Mouse (Mus musculus): ENCODE results near the gene Gpc4.

Gpc4 gene

DNA sequence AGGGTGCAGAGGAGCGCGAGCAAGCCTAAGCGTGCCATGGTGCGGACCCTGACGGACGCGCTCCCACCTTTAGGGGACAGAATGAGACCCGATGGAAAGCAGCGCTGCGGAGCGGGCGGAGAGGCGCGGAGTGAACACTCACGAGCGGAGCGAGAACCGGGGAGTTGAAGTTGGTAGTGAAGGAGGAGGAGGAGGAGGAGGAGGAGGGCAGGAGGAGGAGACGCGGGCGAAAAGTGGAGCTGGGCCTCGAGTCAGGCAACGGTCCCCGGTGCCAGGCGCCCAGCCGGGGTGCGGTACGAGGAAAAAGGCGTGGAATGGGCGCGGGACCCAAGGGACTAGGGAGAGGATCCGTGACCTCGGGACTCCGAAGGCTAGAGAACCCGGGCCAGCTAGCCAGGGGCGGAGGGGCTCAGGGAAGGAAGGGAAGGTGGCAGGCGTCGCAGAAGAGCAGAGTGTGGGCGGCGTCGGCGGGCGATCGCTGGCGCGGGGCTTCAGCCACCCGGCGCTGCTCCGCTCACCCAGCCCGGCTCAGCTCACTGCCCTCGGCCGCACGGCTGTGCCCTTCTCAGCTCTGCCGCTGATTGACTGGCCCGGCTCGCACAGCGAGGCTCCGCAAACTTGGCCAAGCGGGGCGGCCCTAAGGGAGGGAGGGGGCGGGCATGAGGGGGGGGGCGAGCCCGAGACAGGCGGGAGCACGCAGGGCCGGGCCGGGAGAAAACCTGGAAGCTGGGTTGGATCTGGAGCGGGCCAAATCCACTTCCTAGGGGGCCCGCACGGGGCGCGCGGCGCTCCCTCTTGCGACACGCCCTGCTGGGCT lies at the start of gene Gpc4:
Gpc4 (minus strand) TSS at position 515 of the 817 bp plus-strand sequence.
- DNase-seq (ENCODE audit: low spot score in 2 of 2): peak in 1 of 2 experiments; percentile 17

DNA sequence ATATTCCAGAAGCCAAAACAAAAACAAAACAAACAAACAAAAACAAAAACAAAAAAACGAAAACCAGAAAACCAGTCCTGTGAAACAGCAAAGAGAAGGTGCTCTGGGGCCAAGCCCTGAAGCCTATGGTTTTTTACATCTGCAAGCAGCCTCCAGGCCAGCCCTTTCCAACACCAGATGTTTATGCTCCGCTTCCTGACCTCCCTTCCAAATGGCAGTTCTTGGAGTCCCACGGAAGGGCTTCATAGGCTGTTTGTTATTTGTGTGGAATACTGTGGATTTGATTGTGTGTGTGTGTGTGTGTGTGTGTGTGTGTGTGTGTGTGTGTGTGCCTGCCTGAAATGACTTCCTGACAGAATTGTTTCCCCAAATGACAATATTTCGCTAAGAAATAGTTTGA lies 47.8 kb upstream of the Gpc4 start:
- no peak for DNase-seq (ENCODE audit: low spot score in 2 of 2)

DNA sequence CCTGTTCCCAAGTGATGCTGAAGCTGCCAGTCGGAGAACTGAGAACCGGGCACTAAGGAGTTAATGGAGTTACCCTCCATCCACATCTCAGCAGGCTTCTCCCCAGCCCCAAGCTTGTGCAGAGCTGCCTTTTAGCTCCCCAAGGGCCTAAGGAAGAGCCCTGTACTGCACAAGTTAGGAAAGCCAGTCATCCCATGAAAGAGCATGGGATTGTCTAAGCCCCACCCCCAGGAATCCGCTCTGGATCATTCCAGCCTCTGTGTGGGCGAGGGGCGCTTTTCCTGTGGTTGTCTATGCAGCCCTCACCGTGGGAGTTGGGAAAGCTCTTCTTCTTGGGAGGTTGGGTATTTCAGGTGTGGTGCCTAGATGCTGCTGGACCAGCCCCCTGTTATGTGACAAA lies 34.8 kb upstream of the Gpc4 start:
- DNase-seq (ENCODE audit: low spot score in 2 of 2): no peak

DNA sequence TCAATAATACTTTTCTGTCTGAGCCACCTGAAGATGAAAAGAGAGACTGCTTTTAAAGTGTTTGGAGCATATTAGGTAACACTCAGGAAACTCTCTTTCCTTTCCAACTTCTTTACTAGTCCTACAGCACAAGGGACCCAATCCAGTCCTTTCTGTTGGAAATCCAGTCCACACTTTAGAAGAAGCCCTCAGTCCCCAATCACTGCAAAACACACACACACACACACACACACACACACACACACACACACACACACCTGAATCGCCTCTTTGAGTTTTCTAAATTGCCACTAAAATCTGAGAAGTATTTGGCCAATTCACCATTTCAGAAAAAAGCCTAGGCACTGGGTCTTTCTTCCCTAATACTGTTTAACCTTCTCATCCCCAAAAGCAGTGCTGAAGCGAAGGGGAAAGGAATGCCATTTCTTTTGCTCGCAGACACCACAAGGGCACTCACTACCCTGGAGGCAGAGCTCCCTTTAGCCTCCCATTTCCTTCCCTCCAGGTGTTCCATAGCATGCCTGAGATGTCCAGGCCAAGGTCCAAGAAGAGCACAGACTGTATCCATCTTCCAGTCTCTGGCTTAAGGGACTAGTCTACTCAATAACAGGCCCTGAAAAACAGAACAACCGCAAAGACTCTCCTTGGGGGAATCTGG lies 28.4 kb upstream of the Gpc4 start:
- DNase-seq (ENCODE audit: low spot score in 2 of 2): no peak

DNA sequence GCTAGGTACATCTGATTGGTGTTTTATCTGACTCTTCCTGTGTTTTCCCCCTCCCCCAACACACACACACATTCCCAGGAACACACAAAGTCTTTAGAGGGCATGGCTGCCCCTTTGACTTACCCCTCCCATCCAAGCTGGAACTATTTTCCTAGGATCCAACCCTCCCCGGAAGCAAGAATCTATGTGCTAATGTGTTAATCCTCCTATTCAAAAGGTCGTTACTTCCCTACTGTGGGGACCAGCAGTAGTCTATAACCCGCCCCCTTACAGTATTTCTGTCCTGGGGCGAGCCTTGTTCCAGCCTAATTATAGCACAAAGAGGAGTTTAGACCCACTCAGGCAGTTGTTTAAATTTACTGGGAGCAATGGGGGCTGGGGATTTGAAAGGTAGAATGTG lies 24.0 kb upstream of the Gpc4 start:
- no peak for DNase-seq (ENCODE audit: low spot score in 2 of 2)

DNA sequence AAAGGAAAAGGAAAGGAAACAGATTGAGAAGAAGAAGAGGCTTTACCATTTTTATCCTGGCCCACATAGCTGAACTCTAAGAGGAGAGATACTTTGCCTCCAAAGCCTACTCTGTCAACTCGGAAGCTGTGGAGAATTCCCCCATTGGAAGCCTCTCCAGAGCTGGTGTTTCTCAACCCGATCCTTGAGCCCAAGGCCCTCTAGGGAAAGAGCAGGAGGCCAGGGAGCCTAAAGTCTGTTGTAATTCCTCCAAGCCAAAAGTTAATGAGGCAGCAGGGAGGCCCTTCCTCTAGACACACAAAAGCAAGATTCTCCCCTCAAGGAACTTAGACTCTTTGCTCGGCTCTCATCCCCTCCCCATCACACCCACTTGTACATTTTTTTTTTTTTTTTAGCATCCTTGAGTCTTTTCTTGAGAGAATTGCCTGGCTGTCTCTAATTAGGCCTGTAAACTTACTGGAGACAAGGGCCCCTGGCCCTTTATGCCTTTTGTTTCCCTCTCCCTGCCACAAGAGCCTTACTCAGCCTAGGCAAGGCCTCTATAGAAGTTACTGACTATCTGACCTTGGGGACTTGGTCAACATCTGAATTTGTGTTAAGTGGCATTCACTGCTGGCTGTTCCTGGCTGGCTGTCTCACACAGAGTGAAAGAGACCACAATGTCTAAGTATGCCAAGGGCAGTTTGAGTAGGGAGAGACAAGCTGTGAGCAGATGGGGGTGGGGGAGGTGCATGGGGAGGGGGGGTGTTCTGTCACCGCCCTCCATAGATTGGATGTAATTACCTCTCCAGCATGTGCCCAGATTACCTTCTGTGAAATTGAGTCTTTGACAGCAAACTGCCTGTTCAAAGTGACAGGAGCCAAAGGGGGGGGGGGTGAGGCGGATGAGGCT lies 18.7 kb upstream of the Gpc4 start:
- DNase-seq (ENCODE audit: low spot score in 2 of 2): no peak

DNA sequence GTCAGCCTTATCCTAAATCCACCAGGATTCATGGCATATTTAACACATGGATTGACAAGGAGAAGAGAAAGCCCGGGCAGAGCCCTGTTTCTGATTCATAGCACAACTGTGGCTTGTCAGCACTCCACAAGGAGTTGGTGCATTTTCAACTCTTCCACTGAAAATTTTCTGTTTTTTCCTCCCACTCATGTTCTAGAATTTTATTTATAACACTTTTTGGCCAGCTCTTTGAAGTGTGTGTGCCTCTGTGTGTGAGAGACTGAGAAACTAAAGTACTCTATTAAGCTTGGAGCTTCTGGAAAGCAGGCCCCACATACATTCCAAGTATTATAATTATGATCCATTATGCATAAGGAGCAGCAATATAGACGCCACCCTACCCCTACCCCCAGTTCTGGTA lies 16.3 kb upstream of the Gpc4 start:
- DNase-seq (ENCODE audit: low spot score in 2 of 2): no peak

DNA sequence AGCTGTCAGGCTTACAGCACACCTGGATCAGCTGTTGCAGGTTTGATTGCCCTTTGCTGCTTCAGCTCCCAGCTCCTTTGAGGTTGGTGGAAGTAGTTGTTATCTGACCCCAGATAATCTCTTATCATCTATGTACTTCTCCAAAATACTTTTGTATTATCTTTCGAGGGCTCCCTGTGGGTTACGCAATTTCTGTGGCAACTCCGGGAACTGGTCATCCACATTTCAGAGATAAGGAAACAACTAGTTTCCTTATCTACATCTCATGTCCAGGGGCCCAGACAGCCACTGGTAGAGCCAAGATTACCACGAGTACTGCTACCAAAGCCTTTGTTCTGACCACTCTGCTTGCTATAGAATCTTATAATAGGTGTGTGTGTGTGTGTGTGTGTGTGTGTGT lies 12.0 kb upstream of the Gpc4 start:
- DNase-seq (ENCODE audit: low spot score in 2 of 2): no peak

DNA sequence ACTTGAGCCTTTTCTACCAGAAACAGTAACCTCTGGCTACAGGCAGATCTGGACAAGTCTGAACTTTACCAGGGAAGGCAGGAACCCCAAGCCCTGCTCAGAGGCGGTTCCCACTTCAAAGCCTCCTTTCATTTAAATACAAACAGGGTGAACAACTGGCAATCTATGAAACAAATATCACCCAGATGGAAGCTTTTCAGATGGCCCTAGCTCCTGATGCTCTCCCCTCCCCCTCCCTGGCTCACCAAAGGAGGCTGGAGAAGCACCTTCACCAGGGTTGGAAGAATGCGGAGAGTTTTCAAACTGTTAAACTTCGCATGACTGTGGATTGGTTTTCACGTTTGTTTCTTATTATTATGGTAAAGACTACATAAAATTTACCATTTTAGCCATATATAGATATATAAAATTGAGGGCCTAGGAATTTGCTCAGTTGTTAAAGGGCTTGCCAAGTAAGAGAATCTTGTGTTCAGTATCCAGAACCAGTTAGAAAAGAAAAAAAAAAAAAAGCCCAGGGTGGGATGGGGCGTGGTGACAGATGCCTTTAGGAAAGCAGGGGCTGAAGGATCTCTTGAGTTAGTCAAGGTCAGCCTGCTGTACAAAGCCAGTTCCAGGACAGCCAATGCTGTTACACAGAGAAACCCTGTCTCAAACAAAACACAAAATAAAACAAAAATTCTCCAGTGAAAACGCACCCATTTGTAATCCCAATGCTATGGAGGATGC lies 2.6 kb upstream of the Gpc4 start:
- DNase-seq (ENCODE audit: low spot score in 2 of 2): no peak

DNA sequence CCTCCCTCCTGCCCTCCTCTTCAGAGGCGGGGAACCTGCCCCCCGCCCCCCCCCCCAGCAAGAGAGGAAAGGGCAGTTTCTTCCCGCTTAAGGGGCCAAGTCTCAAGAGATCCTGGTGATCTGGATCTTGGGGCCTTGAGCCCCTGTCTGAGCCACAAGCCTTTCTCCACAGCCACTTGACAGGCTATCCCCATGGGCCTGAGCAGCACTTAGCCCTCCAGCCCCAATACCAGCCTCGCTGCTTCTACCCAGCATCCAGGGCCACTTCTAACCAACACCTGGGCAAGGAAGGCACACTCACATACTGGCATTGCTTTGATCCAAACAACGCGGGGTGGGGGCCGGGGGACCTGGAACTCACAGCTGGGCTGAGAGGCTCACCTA lies 495 bp upstream of the Gpc4 start:
- DNase-seq (ENCODE audit: low spot score in 2 of 2): no peak

DNA sequence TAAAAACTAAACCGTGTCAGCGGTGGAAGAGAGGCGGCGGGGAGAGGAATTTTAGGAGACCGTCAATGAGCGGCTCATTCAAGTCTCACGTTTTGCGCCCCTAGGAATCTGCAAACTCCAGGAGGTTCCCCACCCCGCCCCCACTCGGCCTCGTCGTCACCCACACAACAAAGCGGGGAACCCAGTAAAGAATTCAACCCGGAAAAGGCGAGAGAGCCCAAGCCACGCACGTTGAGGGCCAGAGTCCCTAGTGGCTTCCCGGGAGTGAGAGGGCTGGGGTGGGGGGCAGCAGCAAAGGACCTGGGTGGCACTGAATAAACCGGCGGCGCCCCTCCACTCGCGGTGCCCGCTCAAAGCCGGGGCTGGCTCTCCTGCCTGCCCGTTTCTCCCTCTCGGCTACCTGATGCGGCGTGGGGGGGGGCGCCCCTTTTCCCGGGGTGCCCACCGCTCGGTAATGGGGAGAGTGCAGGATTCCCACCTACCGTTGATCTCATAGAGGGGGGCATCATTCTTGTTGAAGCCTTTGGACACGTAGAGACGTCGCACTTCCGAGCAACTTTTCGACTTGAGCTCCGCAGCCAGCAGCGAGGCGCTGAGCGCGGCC lies 816 bp downstream of the Gpc4 start:
- DNase-seq (ENCODE audit: low spot score in 2 of 2): no peak

DNA sequence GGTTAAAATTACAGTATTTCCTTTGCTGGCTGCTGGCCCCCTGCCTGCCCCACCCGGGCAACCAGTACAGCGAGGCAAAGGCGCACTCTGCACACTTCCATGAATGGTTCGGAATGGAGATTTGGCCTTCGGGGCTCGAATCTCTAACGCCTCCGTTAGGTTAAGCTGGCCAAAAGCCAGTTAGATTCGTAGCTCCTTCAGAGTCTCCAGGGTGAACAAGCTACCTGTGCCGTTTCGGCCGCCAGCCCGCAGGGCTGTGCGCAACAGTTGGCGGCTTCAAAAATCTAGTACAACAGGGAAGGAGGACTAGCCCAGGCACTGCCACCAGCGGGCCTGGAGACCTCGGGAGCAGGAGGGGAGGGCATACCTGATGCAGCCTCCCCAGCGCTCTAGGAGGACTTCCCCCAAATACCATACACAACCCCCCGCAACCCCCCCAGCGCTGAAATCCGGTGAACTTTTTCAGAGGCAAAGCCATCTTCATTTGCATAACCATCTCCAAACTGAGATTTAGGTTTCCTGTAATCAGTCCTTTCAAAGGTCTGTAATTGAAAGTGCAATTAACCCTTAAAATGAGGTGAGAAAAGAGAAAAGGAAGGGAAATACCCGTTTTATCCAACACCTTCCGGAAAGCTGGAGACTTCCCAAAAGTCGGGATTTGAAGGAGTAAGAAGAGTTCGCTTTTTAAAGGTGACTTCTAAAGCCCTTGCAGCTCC lies 1.5 kb downstream of the Gpc4 start:
- DNase-seq (ENCODE audit: low spot score in 2 of 2): no peak

DNA sequence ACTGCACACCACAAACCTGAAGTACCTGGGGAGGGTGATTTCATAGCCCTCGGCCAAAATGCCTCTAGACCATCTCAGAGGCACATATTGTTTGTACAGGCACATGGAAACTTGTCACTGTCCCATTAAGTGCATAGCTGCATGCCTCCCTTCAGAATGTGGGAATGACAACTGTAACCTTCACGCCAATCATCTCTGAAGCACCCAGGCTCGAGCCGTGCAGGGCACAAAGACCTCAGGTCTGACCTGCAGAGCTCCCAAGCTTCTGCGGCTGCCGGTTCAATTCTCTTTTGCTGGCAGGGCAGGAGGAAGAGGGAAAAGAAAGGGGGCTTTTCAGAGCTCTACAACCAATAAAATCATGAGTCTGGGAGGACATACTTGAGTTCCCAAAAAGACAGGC lies 2.3 kb downstream of the Gpc4 start:
- DNase-seq (ENCODE audit: low spot score in 2 of 2): no peak

DNA sequence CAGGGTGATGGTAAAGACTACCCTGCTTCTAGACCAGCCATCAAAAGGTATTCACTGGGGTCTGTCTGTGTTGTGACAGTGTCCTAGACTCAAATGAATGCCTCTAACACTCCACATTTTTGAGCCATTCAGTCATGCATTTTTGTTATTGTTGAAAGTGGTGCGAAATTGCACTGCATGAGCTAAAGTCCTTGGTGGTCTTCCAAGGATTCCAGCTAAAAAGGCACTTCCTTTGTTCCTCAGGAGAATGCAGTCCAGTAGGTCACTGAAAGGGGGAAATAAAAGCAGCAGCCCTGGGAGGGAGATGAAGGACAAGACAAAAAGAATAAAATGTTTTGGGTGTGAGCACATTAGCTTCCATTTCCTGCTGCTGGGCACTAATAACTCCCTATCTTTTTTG lies 2.8 kb downstream of the Gpc4 start:
- no peak for DNase-seq (ENCODE audit: low spot score in 2 of 2)

DNA sequence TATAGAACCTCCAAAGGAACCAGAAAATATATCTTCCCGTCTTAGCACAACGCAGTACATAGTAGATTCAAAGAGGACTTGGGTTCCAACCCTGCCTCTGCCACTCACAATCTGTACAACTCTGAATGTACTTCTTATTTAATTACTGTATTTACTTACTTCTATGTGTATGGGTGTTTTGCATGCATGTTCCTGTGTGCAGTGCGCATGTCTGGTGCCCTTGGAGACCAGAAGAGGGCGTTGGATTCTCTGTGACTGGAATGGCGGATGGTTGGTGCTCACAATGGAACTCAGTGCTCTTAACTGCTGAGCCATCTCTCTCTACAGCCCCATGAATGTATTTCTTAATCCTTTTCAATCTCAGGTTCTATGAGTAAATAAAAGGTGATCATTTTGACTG lies 5.4 kb downstream of the Gpc4 start:
- DNase-seq (ENCODE audit: low spot score in 2 of 2): no peak

DNA sequence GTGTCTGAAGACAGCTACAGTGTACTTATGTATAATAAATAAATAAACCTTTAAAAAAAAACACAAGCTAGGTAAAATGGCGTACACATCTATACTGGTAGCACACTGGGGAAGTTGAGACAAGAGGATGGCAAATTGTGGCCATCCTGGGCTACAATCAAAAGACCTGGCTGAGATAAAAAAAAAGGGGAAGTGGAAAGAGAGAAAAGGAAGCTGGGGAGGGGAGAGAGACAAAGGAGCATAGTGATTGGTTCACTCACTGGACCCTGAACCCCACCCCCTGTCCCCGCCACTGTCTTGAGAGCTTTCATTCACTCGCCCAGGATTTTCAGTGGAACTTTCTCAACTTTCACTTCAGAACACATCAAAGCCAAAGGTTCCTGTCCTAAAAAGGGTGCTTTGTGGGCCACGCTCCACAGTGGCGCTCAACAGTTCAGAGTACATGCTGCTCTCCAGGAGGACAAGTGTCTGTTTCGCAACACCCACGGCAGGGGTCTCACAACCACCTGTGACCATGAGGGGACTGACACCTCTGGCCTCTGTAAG lies 9.6 kb downstream of the Gpc4 start:
- DNase-seq (ENCODE audit: low spot score in 2 of 2): no peak

DNA sequence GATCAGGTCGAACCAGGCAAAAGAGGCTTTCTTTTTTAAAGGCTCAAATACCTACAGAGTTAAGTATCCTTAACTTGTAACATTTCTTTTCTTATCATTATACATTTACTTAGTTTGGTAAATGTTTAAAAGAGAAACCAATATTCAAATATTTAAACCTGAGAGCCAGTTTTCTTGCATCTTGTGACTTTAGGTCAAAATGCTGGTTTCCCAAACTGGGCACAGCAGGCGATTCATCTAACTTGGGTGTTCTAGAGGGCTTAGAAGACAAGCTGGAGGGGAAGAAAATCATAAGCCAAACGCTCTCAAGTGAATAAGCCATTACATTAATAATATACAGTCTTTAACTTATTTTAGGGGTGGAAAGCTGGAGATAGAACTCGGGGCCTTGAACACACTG lies 10.2 kb downstream of the Gpc4 start:
- no peak for DNase-seq (ENCODE audit: low spot score in 2 of 2)

DNA sequence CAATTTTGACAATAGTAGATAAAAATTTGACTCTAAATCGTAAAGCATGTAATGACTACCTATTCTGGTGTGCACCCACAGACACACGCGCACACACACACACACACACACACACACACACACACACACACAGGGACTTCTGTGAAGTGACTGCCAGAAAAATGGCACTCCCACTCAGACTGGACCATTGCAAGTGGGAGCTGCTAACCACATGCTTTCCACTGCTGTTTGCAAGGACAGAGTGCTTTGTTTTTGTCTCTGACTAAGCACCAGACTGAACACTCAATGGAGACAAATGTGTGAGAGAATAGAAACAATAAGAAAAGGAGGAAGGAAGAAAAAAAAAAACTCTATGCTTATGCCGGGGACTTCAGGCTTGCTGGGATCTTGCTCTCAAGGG lies 11.6 kb downstream of the Gpc4 start:
- no peak for DNase-seq (ENCODE audit: low spot score in 2 of 2)

DNA sequence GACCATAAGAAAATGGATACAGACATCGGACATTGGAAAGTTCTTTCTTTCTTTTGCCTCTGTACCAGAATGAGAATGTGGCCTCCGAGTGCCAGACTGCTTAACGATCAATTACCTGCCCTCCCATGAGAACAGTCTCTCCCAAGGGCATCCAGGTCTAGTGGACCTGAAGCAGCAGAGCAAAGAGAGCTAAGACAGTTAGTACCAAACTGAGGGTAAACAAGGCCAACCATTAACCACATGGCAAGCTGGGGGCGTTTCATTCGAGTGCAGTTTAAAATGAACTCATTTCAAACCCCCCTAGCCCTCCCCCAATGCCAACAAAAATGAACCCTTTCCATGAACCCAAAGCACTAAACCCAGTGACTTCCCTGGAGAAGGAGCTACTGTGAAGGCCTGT lies 12.1 kb downstream of the Gpc4 start:
- no peak for DNase-seq (ENCODE audit: low spot score in 2 of 2)

DNA sequence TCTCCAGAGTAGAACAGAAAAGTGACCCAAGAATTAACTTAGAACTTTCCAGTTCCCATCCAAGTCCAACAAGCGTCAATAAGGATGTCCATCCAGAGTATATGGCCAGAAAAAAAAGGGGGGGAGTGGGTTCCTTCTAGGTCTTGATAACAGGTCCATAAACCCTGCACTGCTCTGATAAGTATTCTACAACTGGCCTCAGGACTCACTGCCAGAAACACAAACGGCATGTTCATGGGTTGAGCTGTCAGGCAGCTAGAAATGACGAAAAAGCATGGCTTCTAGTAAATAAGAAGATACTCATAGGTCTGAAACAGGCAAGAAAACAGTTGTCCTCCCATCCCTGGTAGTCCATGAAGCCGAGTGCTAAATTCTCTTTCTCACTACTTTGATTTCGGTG lies 13.5 kb downstream of the Gpc4 start:
- no peak for DNase-seq (ENCODE audit: low spot score in 2 of 2)

DNA sequence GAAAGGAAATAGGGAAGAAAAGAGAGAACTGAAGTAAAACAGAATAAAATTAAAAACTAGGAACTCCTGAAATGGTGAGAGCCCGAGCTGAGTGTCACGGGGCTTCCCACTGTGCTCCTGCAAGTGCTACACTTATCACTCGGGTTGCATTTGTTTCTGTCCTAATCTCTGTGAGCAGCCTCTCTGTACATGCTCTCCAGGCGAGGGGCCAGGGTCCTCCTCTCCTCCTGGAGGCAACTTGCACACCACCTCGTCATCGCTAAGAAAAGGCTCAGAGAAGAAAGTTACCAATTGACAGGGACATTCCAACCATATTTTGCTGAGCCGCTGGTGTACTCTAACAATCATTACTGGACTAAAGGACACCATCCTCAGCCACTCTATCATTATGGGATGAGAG lies 14.0 kb downstream of the Gpc4 start:
- no peak for DNase-seq (ENCODE audit: low spot score in 2 of 2)

Data from frontal cortex, postnatal 14 days (tissue).